Mouse (Mus musculus) heart, postnatal 14 days (tissue): ENCODE results near the gene Gm20777. TPM values are rescaled to one million over a fixed set of nuclear protein-coding genes. Genes with fewer than 3 reads are reported as not detected.
"Not testable (repeated sequence)": the region's sequence is repeated elsewhere in the genome, so short reads cannot be mapped to it uniquely, and the experiment has no call there.

Experiments
- DNase-seq, 2 experiments: peaks; one replicate each; pipeline ENCODE4 v3.0.0; 2021 to 2022
- intact Hi-C: fragments of 180-260 bp; cut with DNase I; formaldehyde crosslinking; loops from one replicate; pipeline ENCODE4 v1.15.1; 2025
- long read RNA-seq, 2 experiments: library from polyadenylated mRNA; stranded (forward); transcript quantifications; one replicate each; pipeline ENCODE4 v2.0.0; 2021
- total RNA-seq, 2 experiments: library from RNA; stranded (reverse); gene quantifications; 2 replicates each; pipeline ENCODE4 v1.2.3; 2021

The Gm20777 gene
- not detected for total RNA-seq
- long read RNA-seq, experiment 1, result 0 reads
- long read RNA-seq, experiment 2, result 0 reads

DNA sequence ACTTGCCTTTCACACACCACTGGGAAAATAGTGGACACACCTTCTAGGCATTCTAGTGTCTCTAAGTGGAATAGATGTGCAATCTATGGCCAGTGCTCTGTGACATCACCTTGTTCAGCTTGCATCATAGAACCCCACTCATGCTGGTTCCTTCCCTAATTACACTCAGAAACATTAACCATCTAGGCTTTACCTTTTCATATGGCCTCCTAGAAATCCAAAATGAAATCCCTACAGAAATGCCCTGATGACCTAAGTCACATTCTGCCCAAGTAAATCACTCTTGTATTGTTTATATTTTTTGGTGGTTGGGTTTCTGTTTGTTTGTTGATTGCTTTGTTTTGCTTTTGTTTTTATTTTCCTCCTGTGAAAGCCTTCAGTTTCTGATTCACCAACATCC is at the start of gene Gm20777:
TSS of gene Gm20777 (minus strand) at position 101 of the 400 bp plus-strand sequence.
- DNase-seq, intact Hi-C loops: not testable (repeated sequence)

DNA sequence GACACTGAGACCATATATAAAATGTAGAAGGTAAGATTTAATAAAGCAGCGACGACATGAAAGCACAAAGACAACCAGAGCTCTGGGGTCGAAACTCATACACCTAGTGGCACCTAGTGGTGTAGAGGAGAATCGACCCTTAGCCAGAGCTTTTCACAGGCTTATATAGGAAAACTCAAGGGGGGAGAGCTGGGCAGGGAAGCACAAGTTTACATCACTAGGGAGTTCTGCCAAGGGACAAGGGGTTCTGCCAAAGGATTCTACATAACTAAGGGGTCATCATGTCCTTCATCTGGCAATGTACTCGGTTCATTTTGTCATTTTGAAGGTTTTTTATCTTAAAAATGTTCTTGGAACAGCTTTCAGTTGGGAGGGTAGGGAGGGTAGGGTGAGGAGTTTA is 42.7 kb downstream of the Gm20777 start:
- intact Hi-C loops, result not testable (repeated sequence)
- DNase-seq, result peak; percentile 26 to 37

DNA sequence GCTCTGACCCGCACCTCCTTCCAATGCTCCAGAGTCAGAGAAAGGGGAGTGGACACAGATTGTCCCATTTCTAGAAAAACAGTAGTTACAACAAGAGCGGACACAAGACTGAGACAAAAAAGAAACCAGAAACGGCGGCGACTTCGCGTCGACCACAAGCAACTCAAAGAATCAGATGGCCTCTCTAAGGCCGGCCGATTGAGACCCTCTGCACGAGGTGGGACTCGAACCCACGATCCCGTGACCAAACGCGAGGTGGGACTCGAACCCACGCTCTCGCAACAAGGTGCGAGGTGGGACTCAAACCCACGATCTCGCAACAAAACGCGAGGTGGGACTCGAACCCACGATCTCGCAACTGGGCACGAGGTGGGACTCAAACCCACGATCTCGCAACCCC is 43.5 kb downstream of the Gm20777 start:
- intact Hi-C loops, DNase-seq: not testable (repeated sequence)

DNA sequence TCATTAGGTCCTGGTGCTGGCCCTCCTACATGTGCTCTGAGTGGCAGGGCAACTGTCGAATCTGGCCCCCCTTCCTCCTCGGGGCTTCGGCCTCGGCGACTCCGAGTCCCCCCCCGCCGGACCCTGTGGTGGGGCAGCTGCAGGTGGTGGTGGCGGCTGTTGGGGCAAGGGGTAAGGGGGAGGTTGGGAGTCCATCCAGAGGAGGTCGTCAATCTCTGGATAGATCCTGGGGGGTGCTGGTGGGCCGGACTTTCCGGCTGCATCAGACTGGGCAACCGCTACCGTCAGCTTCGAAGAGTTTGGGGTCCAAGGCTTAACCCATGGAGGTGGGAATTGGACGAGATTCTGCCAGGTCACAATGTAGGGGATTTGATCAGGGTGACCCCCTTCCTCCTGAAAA is 44.0 kb downstream of the Gm20777 start:
- peak in 1 of 2 experiments; percentile 3 for DNase-seq
- intact Hi-C loops, result not testable (repeated sequence)

DNA sequence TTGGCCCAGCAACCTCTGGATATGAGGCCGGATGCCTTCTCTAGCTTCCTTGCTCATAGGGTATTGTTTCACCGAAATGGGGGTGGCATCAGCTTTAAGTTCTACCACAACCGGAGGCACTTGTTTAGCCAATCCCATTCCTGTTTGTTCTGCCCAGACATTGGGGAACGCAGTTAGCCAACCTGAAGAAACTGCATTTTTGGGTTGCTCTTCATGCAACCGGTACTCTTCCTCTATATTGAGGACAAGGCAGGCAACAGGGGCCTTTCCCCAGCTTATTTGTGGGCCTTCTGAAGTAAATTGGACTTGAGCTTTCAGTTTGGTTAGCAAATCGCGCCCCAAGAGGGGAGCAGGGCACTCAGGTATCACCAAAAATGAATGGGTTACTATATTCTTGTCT is 45.6 kb downstream of the Gm20777 start:
- DNase-seq, intact Hi-C loops: not testable (repeated sequence)

Other genes with a start within 250 kb of the Gm20777 start
- gene Gm20737, start 216.4 kb downstream of the Gm20777 start, total RNA-seq, result not detected
- not detected for gene Gm21775, start 199.0 kb downstream of the Gm20777 start, total RNA-seq
- not detected for gene Gm21900, start 136.1 kb downstream of the Gm20777 start, total RNA-seq